Mouse (Mus musculus) G1E (cell line): ENCODE data around the gene Slfnl1.

Experiments used
- CTCF ChIP-seq: IDR thresholded peaks from 2 replicates; pipeline ENCODE4 v1.5.1; 2012; ENCODE audit warnings: low read depth, low read length, inconsistent platforms, mixed read lengths
- POLR2AphosphoS5 ChIP-seq: IDR thresholded peaks from 2 replicates; pipeline ENCODE4 v1.6.1; 2012; ENCODE audit warnings: low read depth, low read length, inconsistent platforms; ENCODE audit not compliant: insufficient replicate concordance

- TF ChIP-seq CTCF (no peak), POLR2AphosphoS5 (no peak)
Observed at GRCm38 (mm10) chr4:120570438-120571069, 38.5 kb downstream of the Slfnl1 start.
